Mouse (Mus musculus) forebrain, embryonic 12.5 days (tissue): ENCODE measurements around the gene C1qc. TPM values are rescaled to one million over a fixed set of nuclear protein-coding genes. Genes with fewer than 3 reads are reported as not detected.
A peak's percentile ranks its signal among the peaks of the same experiment; 100 is the strongest.

Experiments
- ATAC-seq: fragments of 200-750 bp; cut with Nextera tagmentation; 2 replicates; pipeline ENCODE4 v1.8.0; 2017; ENCODE audit warnings: moderate TSS enrichment; ENCODE audit not compliant: low FRiP score
- H3K27ac ChIP-seq: fragments of 300-500 bp; sonication (generic); 2 replicates; pipeline ENCODE4 v1.5.1; 2016; ENCODE audit warnings: mild to moderate bottlenecking
- H3K27me3 ChIP-seq: fragments of 300-500 bp; sonication (generic); 2 replicates; pipeline ENCODE4 v1.6.1; 2016; ENCODE audit warnings: mild to moderate bottlenecking
- H3K36me3 ChIP-seq: fragments of 300-500 bp; sonication (generic); replicated peaks from 2 replicates; pipeline ENCODE4 v1.6.1; 2016; ENCODE audit warnings: mild to moderate bottlenecking
- H3K4me1 ChIP-seq: fragments of 300-500 bp; sonication (generic); 2 replicates; pipeline ENCODE4 v1.6.1; 2016
- H3K4me2 ChIP-seq: fragments of 300-500 bp; sonication (generic); 2 replicates; pipeline ENCODE4 v1.6.1; 2016; ENCODE audit warnings: mild to moderate bottlenecking, moderate library complexity
- H3K4me3 ChIP-seq: fragments of 300-500 bp; sonication (generic); replicated peaks from 2 replicates; pipeline ENCODE4 v1.5.1; 2016; ENCODE audit warnings: mild to moderate bottlenecking
- H3K9ac ChIP-seq: fragments of 300-500 bp; sonication (generic); 2 replicates; pipeline ENCODE4 v1.6.1; 2016; ENCODE audit warnings: mild to moderate bottlenecking
- H3K9me3 ChIP-seq: fragments of 300-500 bp; sonication (generic); 2 replicates; pipeline ENCODE4 v1.6.1; 2016
- WGBS: fragments of 180-500 bp; shearing (Covaris S2); methylation state at CpG from one replicate; pipeline ENCODE4 v1.1.7; 2016; 5-methylcytosine and 5-hydroxymethylcytosine counted together
- polyA plus RNA-seq: library from polyadenylated mRNA; unstranded; fragments of >200 nt; fragmentation: Nextera tagmentation; extraction: Ambion mirVana; gene quantifications from 2 replicates; pipeline ENCODE4 v1.2.1, GENCODE M21; 2016

C1qc gene
- polyA plus RNA-seq, 1 experiment from 2014 or later, result 10.2 TPM

GRCm38 (mm10) chr4:136893691-136894543 is 1.1 kb upstream of the C1qc start:
- peaks cover 72% of the 10 kb centered on the region for H3K27me3 ChIP-seq
- no peak overlapping the region for H3K9ac ChIP-seq
- H3K9me3 ChIP-seq, result no peaks in the 10 kb centered on the region
- no peak overlapping the region for H3K27ac ChIP-seq
- H3K36me3 ChIP-seq, result no peaks in the 10 kb centered on the region
- peak; percentile 77; the same call in 1 of the 2 replicates for ATAC-seq
- WGBS, result 8% methylated on average over 9 of the region's 9 CpGs
- no peak overlapping the region for H3K4me2 ChIP-seq
- peaks cover 12% of the 10 kb centered on the region for H3K4me1 ChIP-seq
- H3K4me3 ChIP-seq, result no peak overlapping the region

- H3K27me3 ChIP-seq, result peaks cover 66% of the 10 kb centered on the region
- H3K27ac ChIP-seq, result no peak overlapping the region
- no peaks in the 10 kb centered on the region for H3K9me3 ChIP-seq
- ATAC-seq, result no peak
- WGBS, result 56% methylated on average over 7 of the region's 7 CpGs
- H3K36me3 ChIP-seq, result no peaks in the 10 kb centered on the region
- H3K4me3 ChIP-seq, result no peak overlapping the region
- H3K4me1 ChIP-seq, result peaks cover 12% of the 10 kb centered on the region
- H3K4me2 ChIP-seq, result no peak overlapping the region
- no peak overlapping the region for H3K9ac ChIP-seq
Measured at GRCm38 (mm10) chr4:136892371-136892770, 494 bp downstream of the C1qc start.

- ATAC-seq, result no peak
- no peak overlapping the region for H3K9ac ChIP-seq
- peaks cover 13% of the 10 kb centered on the region for H3K4me1 ChIP-seq
- H3K9me3 ChIP-seq, result no peaks in the 10 kb centered on the region
- H3K36me3 ChIP-seq, result no peaks in the 10 kb centered on the region
- H3K4me3 ChIP-seq, result no peak overlapping the region
- 86% methylated on average over 4 of the region's 4 CpGs for WGBS
- H3K4me2 ChIP-seq, result no peak overlapping the region
- H3K27me3 ChIP-seq, result peaks cover 53% of the 10 kb centered on the region
- no peak overlapping the region for H3K27ac ChIP-seq
Measured at GRCm38 (mm10) chr4:136891115-136891514, 1.8 kb downstream of the C1qc start.

GRCm38 (mm10) chr4:136889981-136890380 is 2.9 kb downstream of the C1qc start:
- no peak for ATAC-seq
- H3K36me3 ChIP-seq, result no peaks in the 10 kb centered on the region
- H3K4me1 ChIP-seq, result peaks cover 8% of the 10 kb centered on the region; the same call in 1 of the 2 replicates
- no peak overlapping the region for H3K4me3 ChIP-seq
- no peaks in the 10 kb centered on the region for H3K9me3 ChIP-seq
- H3K27me3 ChIP-seq, result peaks cover 42% of the 10 kb centered on the region
- H3K4me2 ChIP-seq, result no peak overlapping the region
- H3K9ac ChIP-seq, result no peak overlapping the region
- no peak overlapping the region for H3K27ac ChIP-seq
- WGBS, result 87% methylated on average over 15 of the region's 15 CpGs

GRCm38 (mm10) chr4:136887714-136888113 is 5.2 kb downstream of the C1qc start:
- no peaks in the 10 kb centered on the region for H3K9me3 ChIP-seq
- 78% methylated on average over 5 of the region's 5 CpGs for WGBS
- no peaks in the 10 kb centered on the region for H3K36me3 ChIP-seq
- ATAC-seq, result no peak
- peaks cover 4% of the 10 kb centered on the region; the same call in 1 of the 2 replicates for H3K4me1 ChIP-seq
- H3K9ac ChIP-seq, result no peak overlapping the region
- peaks cover 21% of the 10 kb centered on the region; the same call in 1 of the 2 replicates for H3K27me3 ChIP-seq
- no peak overlapping the region for H3K4me3 ChIP-seq
- no peak overlapping the region for H3K27ac ChIP-seq
- no peak overlapping the region for H3K4me2 ChIP-seq

GRCm38 (mm10) chr4:136886101-136886500 is 6.8 kb downstream of the C1qc start, which contains the start of gene C1qb:
C1qb (minus strand) TSS chr4:136886187.
- Histone ChIP-seq H3K9me3 (no peaks in the 10 kb centered on the region), H3K4me3 (no peak within 1 kb of the TSS), H3K27me3 (peaks cover 7% of the 10 kb centered on the region; the same call in 1 of the 2 replicates), H3K4me2 (no peak within 1 kb of the TSS), H3K9ac (no peak within 1 kb of the TSS), H3K36me3 (no peaks in the 10 kb centered on the region), H3K4me1 (peaks cover 4% of the 10 kb centered on the region; the same call in 1 of the 2 replicates), H3K27ac (no peak within 1 kb of the TSS)
- 81% methylated on average over 7 of the region's 7 CpGs for WGBS
- no peak for ATAC-seq

GRCm38 (mm10) chr4:136878601-136879000 is 14.3 kb downstream of the C1qc start:
- no peak; the same call in 1 of the 2 replicates for ATAC-seq
- no peak overlapping the region for H3K9ac ChIP-seq
- 29% methylated on average over 5 of the region's 5 CpGs for WGBS

GRCm38 (mm10) chr4:136878171-136878570 is 14.7 kb downstream of the C1qc start:
- H3K27ac ChIP-seq, result no peak overlapping the region
- 55% methylated on average over 8 of the region's 8 CpGs for WGBS
- H3K27me3 ChIP-seq, result no peaks in the 10 kb centered on the region; the same call in 1 of the 2 replicates
- H3K9me3 ChIP-seq, result no peaks in the 10 kb centered on the region
- H3K4me3 ChIP-seq, result no peak overlapping the region
- no peaks in the 10 kb centered on the region for H3K36me3 ChIP-seq
- no peak for ATAC-seq
- H3K4me1 ChIP-seq, result no peaks in the 10 kb centered on the region
- H3K4me2 ChIP-seq, result no peak overlapping the region
- H3K9ac ChIP-seq, result no peak overlapping the region

More at GRCm38 (mm10) chr4:136878601-136879000, 14.3 kb downstream of the C1qc start:
- H3K4me3 ChIP-seq, result no peak overlapping the region
- H3K36me3 ChIP-seq, result no peaks in the 10 kb centered on the region
- no peaks in the 10 kb centered on the region; the same call in 1 of the 2 replicates for H3K27me3 ChIP-seq
- no peak overlapping the region for H3K4me2 ChIP-seq
- no peaks in the 10 kb centered on the region for H3K9me3 ChIP-seq
- no peak overlapping the region for H3K27ac ChIP-seq
- H3K4me1 ChIP-seq, result no peaks in the 10 kb centered on the region

GRCm38 (mm10) chr4:136876971-136877370 is 15.9 kb downstream of the C1qc start:
- H3K27ac ChIP-seq, result no peak overlapping the region
- no peak overlapping the region for H3K9ac ChIP-seq
- no peaks in the 10 kb centered on the region for H3K27me3 ChIP-seq
- no peaks in the 10 kb centered on the region for H3K9me3 ChIP-seq
- 20% methylated on average over 7 of the region's 7 CpGs for WGBS
- H3K36me3 ChIP-seq, result no peaks in the 10 kb centered on the region
- H3K4me3 ChIP-seq, result no peak overlapping the region
- H3K4me2 ChIP-seq, result no peak overlapping the region
- 0 out of 2 replicates have a peak, but pooled peaks have one; percentile 68 for ATAC-seq
- no peaks in the 10 kb centered on the region for H3K4me1 ChIP-seq

- ATAC-seq, result no peak
- peaks cover 3% of the 10 kb centered on the region; the same call in 1 of the 2 replicates for H3K27me3 ChIP-seq
- WGBS, result 92% methylated on average over 14 of the region's 14 CpGs
- H3K36me3 ChIP-seq, result no peaks in the 10 kb centered on the region
- no peak overlapping the region for H3K4me3 ChIP-seq
- H3K4me2 ChIP-seq, result no peak overlapping the region
- no peak overlapping the region for H3K27ac ChIP-seq
- no peaks in the 10 kb centered on the region for H3K4me1 ChIP-seq
- H3K9ac ChIP-seq, result no peak overlapping the region
- H3K9me3 ChIP-seq, result no peaks in the 10 kb centered on the region
Measured at GRCm38 (mm10) chr4:136875012-136875411, 17.9 kb downstream of the C1qc start.

- Histone ChIP-seq H3K4me2 (no peak overlapping the region), H3K36me3 (no peaks in the 10 kb centered on the region), H3K9me3 (no peaks in the 10 kb centered on the region), H3K4me1 (peaks cover 49% of the 10 kb centered on the region), H3K27ac (0 out of 2 replicates have a peak overlapping the region, but pooled peaks have one; percentile 19), H3K4me3 (no peak overlapping the region), H3K9ac (0 out of 2 replicates have a peak overlapping the region, but pooled peaks have one; percentile 29), H3K27me3 (peaks cover 8% of the 10 kb centered on the region; the same call in 1 of the 2 replicates)
- no peak for ATAC-seq
- WGBS, result 86% methylated on average over 6 of the region's 6 CpGs
Measured at GRCm38 (mm10) chr4:136868371-136868770, 24.5 kb downstream of the C1qc start.

GRCm38 (mm10) chr4:136867690-136868345 is 25.0 kb downstream of the C1qc start:
- 15% methylated on average over 12 of the region's 12 CpGs for WGBS
- Histone ChIP-seq H3K36me3 (no peaks in the 10 kb centered on the region), H3K4me1 (peaks cover 54% of the 10 kb centered on the region), H3K27me3 (peaks cover 8% of the 10 kb centered on the region; the same call in 1 of the 2 replicates), H3K9me3 (no peaks in the 10 kb centered on the region), H3K4me2 (0 out of 2 replicates have a peak overlapping the region, but pooled peaks have one; percentile 8), H3K9ac (no peak overlapping the region), H3K27ac (0 out of 2 replicates have a peak overlapping the region, but pooled peaks have one; percentile 19), H3K4me3 (no peak overlapping the region)
- ATAC-seq, result no peak
